Comparison of ENCODE assay signal across 8 mouse cellular contexts in the genomic region with DNA sequence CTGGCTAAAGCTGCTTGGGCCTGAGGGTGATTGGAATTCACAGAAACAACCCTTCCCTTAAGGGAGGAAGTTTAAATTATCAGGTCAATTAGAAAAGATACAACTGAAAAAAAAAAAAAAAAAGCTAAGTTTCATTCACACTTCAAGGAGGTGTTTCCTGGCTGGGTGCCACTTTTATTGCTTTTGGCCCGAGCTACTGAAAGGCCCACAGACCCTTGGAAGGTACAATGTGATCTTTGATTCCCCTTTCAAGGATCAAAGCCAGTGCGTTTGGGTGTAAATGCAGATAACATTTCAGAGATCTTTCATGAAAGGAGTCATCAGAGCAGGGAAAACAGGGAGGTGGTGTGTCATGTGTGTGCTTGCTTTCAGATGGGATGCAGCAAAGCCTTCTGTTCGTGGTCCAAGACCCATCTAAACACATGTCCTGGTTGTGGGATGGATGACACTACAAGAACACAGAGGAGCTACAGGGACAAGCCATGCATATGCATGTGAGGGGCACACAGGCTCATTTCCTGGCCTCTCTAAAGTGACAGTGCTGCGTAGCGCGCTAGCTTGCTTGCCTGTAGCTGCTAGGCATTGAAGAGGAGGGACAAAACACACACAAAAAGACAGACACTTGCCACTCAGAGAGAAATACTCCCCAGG. TPM values are rescaled to one million over a fixed set of nuclear protein-coding genes. Genes with fewer than 3 reads are reported as not detected.
DNase-seq lines count a peak whose midpoint lies in the region; ATAC-seq lines count a peak whose summit lies in the region.

No protein-coding gene starts in this region.

- WGBS in forebrain, embryonic 16.5 days, result 2% methylated on average over 6 of the region's 6 CpGs
- 12% methylated on average over 6 of the region's 6 CpGs for WGBS in kidney, embryonic 15.5 days

- H3K9ac ChIP-seq in forebrain, embryonic 16.5 days (replicated peaks; ENCODE audit: low read depth, low read length), result peak overlapping the region; percentile 83
- H3K9ac ChIP-seq in kidney, embryonic 15.5 days, result peak overlapping the region; percentile 81

- peak overlapping the region; percentile 81 for H3K4me3 ChIP-seq in forebrain, embryonic 16.5 days (replicated peaks; ENCODE audit: low read length)
- peak overlapping the region; percentile 77 for H3K4me3 ChIP-seq in kidney, embryonic 15.5 days (replicated peaks)

- peaks cover 6% of the 10 kb centered on the region for H3K36me3 ChIP-seq in forebrain, embryonic 16.5 days (ENCODE audit: control insufficient read depth, insufficient read depth)
- H3K36me3 ChIP-seq in kidney, embryonic 15.5 days, result peaks cover 17% of the 10 kb centered on the region

- H3K4me1 ChIP-seq in forebrain, embryonic 16.5 days (replicated peaks; ENCODE audit: control insufficient read depth, insufficient read depth, low read length), result peaks cover 18% of the 10 kb centered on the region
- peaks cover 27% of the 10 kb centered on the region for H3K4me1 ChIP-seq in kidney, embryonic 15.5 days

- H3K27ac ChIP-seq in forebrain, embryonic 16.5 days (ENCODE audit: low read length), result peak overlapping the region; percentile 94
- peak overlapping the region; percentile 89 for H3K27ac ChIP-seq in kidney, embryonic 15.5 days

- H3K9me3 ChIP-seq in forebrain, embryonic 16.5 days (ENCODE audit: control insufficient read depth, low read length), result no peaks in the 10 kb centered on the region
- no peaks in the 10 kb centered on the region for H3K9me3 ChIP-seq in kidney, embryonic 15.5 days (replicated peaks)

- ATAC-seq in forebrain, embryonic 16.5 days, result no peak; the same call in 1 of the 2 replicates
- ATAC-seq in kidney, embryonic 15.5 days (replicated peaks; ENCODE audit: low FRiP score), result peak; percentile 37
- ATAC-seq in megakaryocyte progenitor cell, adult 5-6 weeks (replicated peaks; ENCODE audit: poor library complexity), result peak; percentile 42

- no peaks in the 10 kb centered on the region for H3K27me3 ChIP-seq in forebrain, embryonic 16.5 days (replicated peaks; ENCODE audit: control insufficient read depth, insufficient read depth, low read length)
- no peaks in the 10 kb centered on the region for H3K27me3 ChIP-seq in kidney, embryonic 15.5 days

- DNase-seq in ovary, postnatal 14 days (ENCODE audit: low spot score), result peak; percentile 8
- no peak for DNase-seq in ovary, postnatal 10 days (ENCODE audit: low spot score)
- peak; percentile 56 for DNase-seq in c-Kit-positive CD71-positive TER-119-positive erythroid progenitor cells, embryonic 14.5 days (ENCODE audit: low spot score)
- DNase-seq in adrenal gland, postnatal 36 days, result no peak
- no peak for DNase-seq in adrenal gland, postnatal 4 days (ENCODE audit: low spot score in 2 of 2)

- peak overlapping the region; percentile 87 for H3K4me2 ChIP-seq in forebrain, embryonic 16.5 days (ENCODE audit: low read length)
- peak overlapping the region; percentile 91 for H3K4me2 ChIP-seq in kidney, embryonic 15.5 days

RNA-seq across cellular contexts. Expression of a gene that starts 0.5 kb away (rescaled TPM):
- 14.1 and 14.6 TPM in 2 replicates for polyA plus RNA-seq in forebrain, embryonic 16.5 days (2015; fragmentation: Nextera tagmentation; extraction: Ambion mirVana)
- polyA plus RNA-seq in kidney, embryonic 15.5 days (2015; fragmentation: Nextera tagmentation; extraction: Ambion mirVana), result 13.7 and 17.2 TPM in 2 replicates
- 6.4 and 7.3 TPM in 2 replicates for total RNA-seq in megakaryocyte progenitor cell, adult 5-6 weeks (2015)
- total RNA-seq in megakaryocyte progenitor cell, adult 5-6 weeks (2017), result 2.4 and 8.8 TPM in 2 replicates
- total RNA-seq in adrenal gland, postnatal 36 days (2021), result 1 to 10 TPM; 4.9 to 5.9 TPM
- 1 to 10 TPM; 5.6 to 9.2 TPM for total RNA-seq in adrenal gland, postnatal 4 days (2021)

RNA-seq across cellular contexts. Expression of a gene that starts 0.7 kb away (rescaled TPM):
- 2.4 and 3.4 TPM in 2 replicates for polyA plus RNA-seq in forebrain, embryonic 16.5 days (2015; fragmentation: Nextera tagmentation; extraction: Ambion mirVana)
- polyA plus RNA-seq in kidney, embryonic 15.5 days (2015; fragmentation: Nextera tagmentation; extraction: Ambion mirVana), result 3.1 and 3.3 TPM in 2 replicates
- total RNA-seq in megakaryocyte progenitor cell, adult 5-6 weeks (2015), result 5.8 and 8.1 TPM in 2 replicates
- total RNA-seq in megakaryocyte progenitor cell, adult 5-6 weeks (2017), result 2.6 and 4.1 TPM in 2 replicates
- 1 to 10 TPM; 4.4 to 5.6 TPM for total RNA-seq in adrenal gland, postnatal 36 days (2021)
- 10 to 100 TPM in 1 of 2 experiments, 1 to 10 TPM in 1; 9.5 to 11.0 TPM for total RNA-seq in adrenal gland, postnatal 4 days (2021)

Comparison
In these comparisons a context has a peak if more than half of its experiments do, and no peak if none do; other contexts are left out.
1. DNase-seq: peak in ovary, postnatal 14 days (single experiment) and c-Kit-positive CD71-positive TER-119-positive erythroid progenitor cells, embryonic 14.5 days (single experiment); none in ovary, postnatal 10 days (single experiment), adrenal gland, postnatal 36 days (0 of 2) and adrenal gland, postnatal 4 days (0 of 2).